Mouse (Mus musculus) midbrain, embryonic 14.5 days (tissue): ENCODE measurements around the gene Zfp13. TPM values are rescaled to one million over a fixed set of nuclear protein-coding genes. Genes with fewer than 3 reads are reported as not detected.

ENCODE experiments used
- ATAC-seq: fragments of 200-750 bp; cut with Nextera tagmentation; 2 replicates; pipeline ENCODE4 v1.8.0; 2017; ENCODE audit warnings: moderate number of reproducible peaks, moderate library complexity; ENCODE audit not compliant: low FRiP score, low TSS enrichment
- DNase-seq: peaks from one replicate; pipeline ENCODE4 v3.0.0-alpha.2; 2015
- H3K27ac ChIP-seq: fragments of 300-500 bp; sonication (generic); replicated peaks from 2 replicates; pipeline ENCODE4 v1.5.1; 2014; ENCODE audit warnings: mild to moderate bottlenecking, low read depth, low read length, moderate library complexity
- H3K27me3 ChIP-seq: fragments of 300-500 bp; sonication (generic); 2 replicates; pipeline ENCODE4 v1.6.1; 2014; ENCODE audit warnings: low read length, control low read depth, mixed read lengths; ENCODE audit not compliant: control insufficient read depth, insufficient read depth
- H3K36me3 ChIP-seq: fragments of 300-500 bp; sonication (generic); 2 replicates; pipeline ENCODE4 v1.6.1; 2014; ENCODE audit warnings: low read length, control low read depth; ENCODE audit not compliant: control insufficient read depth, insufficient read depth
- H3K4me1 ChIP-seq: fragments of 300-500 bp; sonication (generic); 2 replicates; pipeline ENCODE4 v1.6.1; 2014; ENCODE audit warnings: mild to moderate bottlenecking, antibody characterized with exemption, low read length, control low read depth; ENCODE audit not compliant: control insufficient read depth, insufficient read depth
- H3K4me2 ChIP-seq: fragments of 300-500 bp; sonication (generic); 2 replicates; pipeline ENCODE4 v1.6.1; 2014; ENCODE audit warnings: mild to moderate bottlenecking, low read length, moderate library complexity
- H3K4me3 ChIP-seq: fragments of 300-500 bp; sonication (generic); replicated peaks from 2 replicates; pipeline ENCODE4 v1.5.1; 2014; ENCODE audit warnings: low read depth, low read length
- H3K9ac ChIP-seq: fragments of 300-500 bp; sonication (generic); replicated peaks from 2 replicates; pipeline ENCODE4 v1.6.1; 2014; ENCODE audit warnings: mild to moderate bottlenecking, low read length, moderate library complexity
- H3K9me3 ChIP-seq: fragments of 300-500 bp; sonication (generic); 2 replicates; pipeline ENCODE4 v1.6.1; 2016; ENCODE audit warnings: low read length, control low read depth, mixed read lengths; ENCODE audit not compliant: control insufficient read depth
- WGBS: fragments of 180-500 bp; shearing (Covaris S2); extraction: QIAGEN DNeasy Blood & Tissue Kit; methylation state at CpG from one replicate; pipeline ENCODE4 v1.1.7; 2014; 5-methylcytosine and 5-hydroxymethylcytosine counted together
- polyA plus RNA-seq: library from polyadenylated mRNA; unstranded; fragments of >200 nt; fragmentation: Nextera tagmentation; extraction: Ambion mirVana; gene quantifications from 2 replicates; pipeline ENCODE4 v1.2.1, GENCODE M21; 2014

The Zfp13 gene
- polyA plus RNA-seq, 1 experiment from 2014 or later, result 24.8 TPM

GRCm38 (mm10) chr17:23543325-23543724, 56.0 kb downstream of the Zfp13 start:
- 58% methylated on average over 5 of the region's 5 CpGs for WGBS
- Histone ChIP-seq H3K4me3 (no peak overlapping the region), H3K4me2 (no peak overlapping the region), H3K4me1 (no peaks in the 10 kb centered on the region), H3K9me3 (no peaks in the 10 kb centered on the region), H3K27me3 (peaks cover 24% of the 10 kb centered on the region), H3K9ac (no peak overlapping the region), H3K36me3 (no peaks in the 10 kb centered on the region), H3K27ac (no peak overlapping the region)
- ATAC-seq, result no peak
- no peak for DNase-seq

GRCm38 (mm10) chr17:23542835-23543234, 56.5 kb downstream of the Zfp13 start:
- Histone ChIP-seq H3K4me2 (no peak overlapping the region), H3K9ac (no peak overlapping the region), H3K9me3 (no peaks in the 10 kb centered on the region), H3K27me3 (peaks cover 29% of the 10 kb centered on the region), H3K27ac (no peak overlapping the region), H3K4me3 (no peak overlapping the region), H3K4me1 (no peaks in the 10 kb centered on the region; the same call in 1 of the 2 replicates), H3K36me3 (no peaks in the 10 kb centered on the region)
- no peak for DNase-seq
- 51% methylated on average over 4 of the region's 4 CpGs for WGBS
- no peak for ATAC-seq

DNA sequence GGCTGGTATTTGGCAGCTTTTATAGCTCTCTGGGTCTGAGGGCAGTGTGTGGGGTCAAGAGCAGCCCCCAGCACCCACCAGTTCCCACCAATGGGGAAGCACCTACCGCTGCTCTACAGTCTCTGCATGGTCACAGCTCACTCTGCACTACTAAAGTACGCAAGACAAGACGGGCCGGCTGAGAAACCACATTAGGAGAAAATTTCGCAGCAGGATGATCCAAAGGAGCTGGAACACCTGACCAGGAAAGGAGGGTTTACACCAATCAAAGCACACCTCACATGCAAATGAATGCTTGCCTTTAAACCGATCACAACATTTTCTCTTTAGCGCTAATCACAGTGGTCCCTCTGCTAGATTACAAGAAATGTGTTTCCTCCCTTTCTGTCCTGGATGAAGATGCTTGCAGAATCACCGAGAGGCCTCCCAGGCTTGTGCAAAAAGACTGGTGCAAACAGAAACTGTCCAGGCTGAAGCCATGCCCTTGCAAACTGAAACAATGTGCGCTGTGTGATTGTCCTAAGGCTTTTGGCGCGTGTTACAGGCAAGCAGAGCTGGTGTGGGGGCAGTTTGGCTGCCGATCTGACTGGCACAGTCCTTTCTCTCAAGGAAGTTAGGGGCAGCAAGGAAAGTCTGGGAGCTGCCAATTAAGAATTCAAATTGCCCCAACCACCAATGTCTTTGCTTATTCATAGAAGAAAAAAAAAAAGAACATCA, 57.1 kb downstream of the Zfp13 start:
- ATAC-seq, result no peak
- no peaks in the 10 kb centered on the region; the same call in 1 of the 2 replicates for H3K4me1 ChIP-seq
- peak overlapping the region; percentile 32 for H3K4me2 ChIP-seq
- WGBS, result 11% methylated on average over 12 of the region's 12 CpGs
- H3K4me3 ChIP-seq, result no peak overlapping the region
- no peaks in the 10 kb centered on the region for H3K9me3 ChIP-seq
- no peak for DNase-seq
- no peak overlapping the region for H3K9ac ChIP-seq
- peaks cover 36% of the 10 kb centered on the region for H3K27me3 ChIP-seq
- H3K27ac ChIP-seq, result no peak overlapping the region
- no peaks in the 10 kb centered on the region for H3K36me3 ChIP-seq

DNA sequence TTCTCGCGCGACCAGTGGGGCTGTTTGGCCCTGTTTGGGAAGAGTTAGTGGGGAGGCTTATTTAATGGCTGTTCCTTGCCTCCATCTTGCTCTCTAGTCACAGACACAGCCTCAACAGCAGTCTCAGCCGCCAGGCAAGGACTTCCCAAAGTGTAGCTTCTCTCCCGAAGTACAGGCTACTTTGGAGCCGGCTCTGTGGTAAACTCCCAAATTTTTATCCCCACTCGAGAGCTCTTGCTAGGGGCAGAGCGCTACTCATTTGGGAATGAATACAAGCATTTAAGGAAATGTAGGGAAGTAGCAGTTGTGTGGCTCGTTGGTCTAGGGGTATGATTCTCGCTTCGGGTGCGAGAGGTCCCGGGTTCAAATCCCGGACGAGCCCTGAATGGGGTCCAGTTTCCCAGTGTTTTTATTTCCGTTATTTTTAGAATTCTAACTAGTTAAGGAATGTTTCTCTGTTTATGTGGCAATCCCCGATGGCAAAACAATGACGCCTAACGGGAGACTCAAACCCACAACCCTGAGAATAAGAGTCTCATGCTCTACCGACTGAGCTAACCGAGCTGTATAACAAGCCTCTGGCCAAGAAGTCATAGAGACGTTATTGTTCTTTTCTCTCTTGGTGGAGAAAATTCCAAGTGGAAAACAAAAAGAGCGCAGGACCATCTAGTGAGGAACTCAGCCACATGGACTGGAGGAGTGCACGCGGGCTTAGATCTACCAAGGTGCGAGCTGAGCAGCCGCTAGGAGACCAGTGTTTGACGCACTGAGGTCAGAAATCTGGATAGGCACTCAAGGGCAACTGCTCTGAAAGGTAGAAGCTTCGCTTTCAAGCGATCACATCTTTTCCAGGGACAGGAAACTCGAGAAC, 58.4 kb downstream of the Zfp13 start:
- Histone ChIP-seq H3K4me3 (no peak overlapping the region), H3K9me3 (no peaks in the 10 kb centered on the region), H3K27me3 (peaks cover 38% of the 10 kb centered on the region), H3K27ac (no peak overlapping the region), H3K36me3 (no peaks in the 10 kb centered on the region), H3K4me2 (no peak overlapping the region), H3K4me1 (no peaks in the 10 kb centered on the region; the same call in 1 of the 2 replicates), H3K9ac (no peak overlapping the region)
- DNase-seq (peak; percentile 36), ATAC-seq (no peak)
- WGBS, result 13% methylated on average over 31 of the region's 31 CpGs

GRCm38 (mm10) chr17:23540106-23540505, 59.2 kb downstream of the Zfp13 start:
- H3K4me1 ChIP-seq, result no peaks in the 10 kb centered on the region; the same call in 1 of the 2 replicates
- no peak overlapping the region for H3K27ac ChIP-seq
- no peaks in the 10 kb centered on the region for H3K9me3 ChIP-seq
- WGBS, result 36% methylated on average over 3 of the region's 3 CpGs
- H3K4me2 ChIP-seq, result no peak overlapping the region
- peaks cover 38% of the 10 kb centered on the region for H3K27me3 ChIP-seq
- no peak for ATAC-seq
- DNase-seq, result no peak
- H3K36me3 ChIP-seq, result no peaks in the 10 kb centered on the region
- no peak overlapping the region for H3K9ac ChIP-seq
- no peak overlapping the region for H3K4me3 ChIP-seq

GRCm38 (mm10) chr17:23539608-23540007, 59.7 kb downstream of the Zfp13 start:
- Histone ChIP-seq H3K4me2 (no peak overlapping the region), H3K9me3 (no peaks in the 10 kb centered on the region), H3K9ac (no peak overlapping the region), H3K27me3 (peaks cover 42% of the 10 kb centered on the region), H3K27ac (no peak overlapping the region), H3K4me1 (no peaks in the 10 kb centered on the region; the same call in 1 of the 2 replicates), H3K36me3 (no peaks in the 10 kb centered on the region), H3K4me3 (no peak overlapping the region)
- DNase-seq (no peak), ATAC-seq (no peak)
- WGBS, result 89% methylated on average over 5 of the region's 5 CpGs

DNA sequence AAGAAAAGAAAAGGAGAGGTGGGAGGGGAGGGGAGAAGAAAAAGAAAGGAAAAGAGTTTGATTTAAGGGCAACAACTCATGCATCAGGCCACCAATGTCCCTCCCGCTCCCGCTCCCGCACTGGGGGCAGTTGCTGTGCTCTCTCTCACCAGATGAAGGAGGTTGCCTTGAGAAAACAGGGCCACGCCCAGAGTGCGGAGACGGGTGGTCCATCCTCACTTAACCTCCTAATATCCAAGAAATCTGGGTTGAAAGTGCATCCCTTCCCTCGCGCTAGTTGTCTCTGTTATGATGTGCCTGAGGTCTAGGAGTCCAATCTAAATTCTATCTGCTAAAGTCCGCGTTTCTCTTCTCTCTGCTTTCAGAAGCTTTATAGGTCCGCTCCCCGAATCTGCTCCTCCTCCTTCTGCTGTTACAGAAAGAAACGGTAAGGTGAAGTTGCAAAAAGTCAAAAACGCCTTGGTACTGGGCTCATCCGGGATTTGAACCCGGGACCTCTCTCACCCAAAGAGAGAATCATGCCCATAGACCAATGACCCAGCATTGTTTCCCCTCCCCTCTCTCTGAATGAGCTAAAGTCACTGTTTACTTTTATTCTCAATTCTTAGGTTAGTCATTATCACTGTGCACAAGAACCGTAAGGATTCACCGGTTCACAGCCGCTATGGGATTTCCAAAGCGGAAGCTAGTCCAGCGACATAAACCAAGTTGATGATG, 60.8 kb downstream of the Zfp13 start:
- peaks cover 43% of the 10 kb centered on the region for H3K27me3 ChIP-seq
- no peaks in the 10 kb centered on the region for H3K36me3 ChIP-seq
- no peak for DNase-seq
- no peak overlapping the region; the same call in 1 of the 2 replicates for H3K9ac ChIP-seq
- 10% methylated on average over 21 of the region's 21 CpGs for WGBS
- H3K9me3 ChIP-seq, result no peaks in the 10 kb centered on the region
- peak overlapping the region; percentile 40 for H3K4me2 ChIP-seq
- H3K27ac ChIP-seq, result no peak overlapping the region
- ATAC-seq, result no peak
- H3K4me3 ChIP-seq, result peak overlapping the region; percentile 22
- H3K4me1 ChIP-seq, result no peaks in the 10 kb centered on the region; the same call in 1 of the 2 replicates

DNA sequence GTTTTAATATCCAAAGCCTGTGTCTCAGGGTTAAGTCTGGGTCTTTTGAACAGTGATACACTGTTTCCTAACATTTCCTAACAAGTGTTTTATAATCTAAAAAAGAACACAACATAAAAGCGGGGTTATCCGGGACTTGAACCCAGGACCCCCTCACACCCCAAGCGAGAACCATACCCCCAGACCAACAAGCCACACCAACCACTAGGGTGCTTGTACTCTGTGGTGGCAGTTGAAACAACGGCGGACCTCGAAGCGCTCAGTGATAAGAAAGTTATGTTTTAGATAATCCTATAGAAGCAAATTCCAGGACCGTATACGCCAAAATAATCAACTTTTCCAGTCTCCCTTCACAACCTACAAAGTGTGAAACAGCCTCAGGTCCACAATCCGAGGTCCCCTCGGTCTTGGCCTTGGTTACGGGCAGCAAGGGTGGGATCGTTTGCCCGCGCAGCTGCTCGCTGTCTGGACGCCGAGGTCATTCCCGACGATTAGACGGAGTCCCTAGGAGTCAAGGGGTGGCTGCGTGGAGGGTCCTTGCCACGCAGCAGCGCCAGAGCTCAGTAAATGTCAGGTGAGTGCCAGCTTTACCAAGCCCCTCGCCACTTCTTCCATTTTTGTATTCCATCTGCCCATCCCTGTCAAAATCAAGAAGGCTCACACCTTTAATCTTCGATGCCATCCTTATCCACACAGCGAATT, 61.6 kb downstream of the Zfp13 start:
- no peak for DNase-seq

More for the DNA sequence above, 61.6 kb downstream of the Zfp13 start:
- Histone ChIP-seq H3K4me3 (peak overlapping the region; percentile 22), H3K27me3 (peaks cover 43% of the 10 kb centered on the region), H3K9ac (no peak overlapping the region; the same call in 1 of the 2 replicates), H3K4me2 (peak overlapping the region; percentile 40), H3K9me3 (no peaks in the 10 kb centered on the region), H3K36me3 (no peaks in the 10 kb centered on the region), H3K4me1 (no peaks in the 10 kb centered on the region; the same call in 1 of the 2 replicates), H3K27ac (no peak overlapping the region)
- WGBS, result 3% methylated on average over 27 of the region's 27 CpGs
- no peak for ATAC-seq
